Mouse (Mus musculus): ENCODE measurements around the gene Gpr83.

GRCm38 (mm10) chr9:14901757-14902156, 41.7 kb downstream of the Gpr83 start:
- TF ChIP-seq EP300 (IDR thresholded peaks at IDR 0.05; ENCODE audit: low read depth) (no peak), CTCF (IDR thresholded peaks at IDR 0.05; ENCODE audit: low read depth) (no peak)

Data from heart, postnatal 0 days (tissue).